Mouse (Mus musculus): ENCODE measurements around the gene Vasn.

Gene Vasn

DNA sequence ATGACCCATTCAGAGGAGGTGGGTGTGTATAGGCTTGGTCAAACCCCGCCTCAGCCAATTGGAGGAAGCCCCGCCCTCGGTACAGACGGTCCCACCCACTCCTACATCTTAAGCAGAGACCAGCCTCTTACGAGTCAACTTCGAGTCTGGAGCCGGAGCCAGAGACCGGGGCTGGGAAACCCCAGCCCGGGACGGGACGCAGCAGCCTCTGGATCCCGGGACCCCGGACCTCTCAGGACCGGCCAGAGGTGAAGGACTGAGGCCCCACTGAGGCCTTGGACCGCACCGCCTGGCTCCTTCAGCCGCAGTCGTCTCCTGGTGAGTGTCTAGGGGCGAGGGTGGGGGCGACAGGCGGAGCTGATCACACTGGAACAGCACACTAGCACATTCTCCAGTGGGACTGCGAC is at the start of gene Vasn, which contains the start of gene Dnaja3:
TSS of gene Vasn (plus strand) at position 111 of the 407 bp plus-strand sequence.
TSS of gene Dnaja3 (plus strand) at position 159 of the 407 bp plus-strand sequence.
- no peak for DNase-seq

DNA sequence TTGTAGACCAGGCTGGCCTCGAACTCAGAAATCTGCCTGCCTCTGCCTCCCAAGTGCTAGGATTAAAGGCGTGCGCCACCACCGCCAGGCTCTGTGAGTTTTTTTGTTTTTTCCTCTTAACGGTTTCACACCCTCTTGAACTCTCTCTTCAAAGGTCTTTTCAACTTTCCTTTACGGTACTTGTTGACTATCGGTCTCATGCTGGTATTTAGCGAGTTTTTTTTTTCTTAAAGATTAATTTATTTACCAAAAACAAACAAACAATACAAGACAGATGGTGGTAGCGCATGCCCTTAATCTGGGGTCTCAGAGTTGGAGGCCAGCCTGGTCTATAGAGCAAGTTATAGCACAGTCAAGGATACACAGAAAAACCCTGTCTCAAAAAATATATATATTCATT is 49.5 kb upstream of the Vasn start:
- DNase-seq: no peak

DNA sequence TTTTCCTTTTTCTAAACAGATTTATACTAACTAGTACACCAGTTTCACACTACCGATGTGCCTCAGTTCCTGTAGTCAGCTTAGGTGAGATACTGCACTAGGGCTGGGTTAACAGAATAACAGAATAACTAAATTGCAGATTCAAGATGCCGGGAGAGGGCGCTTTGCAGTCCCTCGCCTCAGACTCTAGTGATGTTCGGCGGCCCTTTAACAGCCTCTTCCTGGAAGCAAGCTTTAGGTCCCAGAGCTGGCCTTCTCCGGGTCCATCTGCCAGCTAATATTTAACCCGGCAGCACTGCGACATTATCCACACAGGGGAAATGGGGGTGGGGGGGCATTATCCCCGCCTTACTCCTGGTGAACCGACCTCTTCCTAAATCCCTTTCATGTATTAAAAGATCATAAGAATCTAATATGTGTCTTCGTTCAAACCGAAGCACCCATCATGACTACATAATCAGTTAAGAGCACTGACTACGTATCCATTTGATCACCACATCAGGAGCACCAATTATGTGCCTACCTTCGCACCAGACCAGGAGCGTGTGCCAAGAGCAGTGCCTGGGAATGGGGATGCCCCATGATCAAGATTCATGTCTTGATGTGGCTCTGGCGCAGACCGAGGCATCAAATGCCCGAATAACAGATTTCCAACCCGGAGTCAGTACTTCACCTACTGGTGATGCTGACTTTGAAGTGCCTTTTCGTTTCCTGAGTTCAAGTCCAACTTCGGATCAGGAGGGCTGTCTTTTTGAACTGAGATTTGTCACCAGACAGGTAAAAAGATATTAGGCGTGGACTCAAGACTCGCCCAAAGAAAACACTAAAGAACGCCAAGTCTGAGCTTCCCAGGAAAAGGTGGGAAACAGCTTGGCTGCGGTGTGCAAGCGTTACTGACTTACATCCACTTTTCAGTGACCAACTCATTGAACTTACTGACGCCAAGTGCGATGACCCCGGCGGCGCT is 46.5 kb upstream of the Vasn start:
- DNase-seq: peak; percentile 74

DNA sequence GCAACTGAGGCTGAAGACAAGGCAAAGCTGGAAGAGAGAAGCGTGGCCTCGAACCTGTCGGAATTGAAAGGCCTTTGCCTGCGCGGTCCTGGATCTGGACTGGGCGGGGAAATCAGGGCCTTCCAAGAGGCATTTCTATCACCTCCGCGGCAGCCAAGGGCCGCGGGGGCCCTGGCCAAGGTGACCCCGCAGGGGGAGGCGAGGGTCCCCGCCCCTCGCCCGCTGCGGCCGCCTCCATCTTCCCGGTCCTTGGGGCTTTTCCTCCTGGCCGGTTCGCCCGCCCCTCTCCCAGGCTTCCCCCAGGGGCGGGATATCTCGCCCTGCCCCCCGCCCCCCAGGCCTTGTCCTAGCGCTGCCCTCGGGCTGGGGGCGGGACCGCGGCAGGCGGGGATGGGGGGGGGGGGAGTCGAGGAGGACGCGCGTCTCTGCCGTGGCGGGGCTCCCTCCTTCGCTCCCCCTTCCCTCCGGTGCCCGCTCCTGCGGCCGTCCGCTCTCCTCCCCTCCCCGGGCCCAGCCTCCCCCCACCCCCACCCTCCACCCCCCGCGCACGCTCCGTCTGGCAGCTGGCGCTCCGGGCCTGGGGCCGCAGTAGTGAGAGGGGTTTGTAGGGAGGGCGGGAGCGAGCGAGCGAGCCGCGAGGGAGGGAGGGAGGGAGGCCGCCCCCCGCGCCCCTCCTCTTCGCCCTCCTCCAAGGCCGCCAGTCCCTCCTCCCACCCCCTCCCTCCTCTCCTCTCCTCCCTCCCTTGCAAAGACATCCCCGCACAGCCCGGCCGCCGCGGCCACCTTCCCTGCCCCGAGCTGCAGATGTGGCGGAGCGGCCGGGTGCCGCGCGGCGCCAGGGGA is 45.5 kb upstream of the Vasn start, which contains the start of gene Glis2:
TSS of gene Glis2 (plus strand) at position 743 of the 843 bp plus-strand sequence.
- DNase-seq: peak; percentile 69

DNA sequence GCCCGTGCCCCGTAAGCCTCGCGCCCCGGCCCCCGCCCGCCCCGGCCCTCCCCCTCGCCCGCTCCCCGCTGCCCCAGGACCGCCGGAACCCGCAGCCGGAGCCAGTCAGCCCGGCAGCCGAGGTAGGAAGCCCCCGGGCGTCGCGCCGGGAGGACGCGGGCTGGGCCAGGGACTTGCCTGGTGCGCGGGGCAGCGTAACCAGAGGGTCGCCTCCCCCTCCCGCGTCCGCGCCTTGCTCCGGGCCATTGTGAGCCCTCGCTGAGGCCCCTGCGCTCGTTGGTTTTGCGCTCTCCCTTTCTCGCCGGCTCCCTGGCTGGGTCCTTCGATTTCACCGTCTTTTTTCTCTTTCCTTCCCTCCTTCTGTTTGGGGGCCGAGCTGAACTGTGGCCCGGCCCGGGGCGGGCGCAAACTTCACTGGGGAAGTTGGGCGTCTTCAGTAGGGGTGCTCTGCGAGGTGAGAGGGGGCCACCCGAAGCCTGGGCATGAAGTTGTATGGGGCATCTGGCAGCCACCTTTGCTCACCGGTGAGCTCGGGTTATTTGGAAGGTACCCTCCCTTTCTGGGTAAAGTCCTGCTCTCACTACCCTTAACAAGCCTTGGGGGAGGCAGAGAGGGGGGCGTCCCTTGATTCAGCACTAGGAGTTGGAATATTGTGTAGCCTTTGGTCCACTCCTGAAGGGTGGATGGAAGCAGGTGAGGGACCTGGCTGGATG is 44.8 kb upstream of the Vasn start:
- peak; percentile 59 for DNase-seq

DNA sequence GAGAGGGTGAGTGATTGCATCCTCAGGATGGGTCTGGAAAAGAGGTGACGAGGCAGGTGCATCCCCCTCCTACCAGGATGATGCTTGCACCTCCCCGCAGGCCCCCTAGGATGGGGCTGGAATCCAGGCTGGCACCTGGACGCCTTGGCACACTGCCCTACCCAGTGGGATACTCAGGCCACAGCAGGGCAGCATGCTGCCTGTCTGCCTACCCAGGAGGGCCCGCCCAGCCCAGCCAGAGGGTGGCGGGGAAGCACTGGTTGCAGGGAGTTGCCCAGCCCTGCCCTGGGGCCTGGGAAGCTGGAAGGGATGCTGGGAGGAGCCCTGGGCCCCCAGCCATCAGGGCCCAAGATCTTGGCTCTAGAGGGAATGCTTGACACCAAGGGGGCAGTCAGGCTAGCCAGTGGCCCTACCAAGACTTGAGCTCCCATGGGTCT is 44.2 kb upstream of the Vasn start:
- DNase-seq: peak; percentile 74

DNA sequence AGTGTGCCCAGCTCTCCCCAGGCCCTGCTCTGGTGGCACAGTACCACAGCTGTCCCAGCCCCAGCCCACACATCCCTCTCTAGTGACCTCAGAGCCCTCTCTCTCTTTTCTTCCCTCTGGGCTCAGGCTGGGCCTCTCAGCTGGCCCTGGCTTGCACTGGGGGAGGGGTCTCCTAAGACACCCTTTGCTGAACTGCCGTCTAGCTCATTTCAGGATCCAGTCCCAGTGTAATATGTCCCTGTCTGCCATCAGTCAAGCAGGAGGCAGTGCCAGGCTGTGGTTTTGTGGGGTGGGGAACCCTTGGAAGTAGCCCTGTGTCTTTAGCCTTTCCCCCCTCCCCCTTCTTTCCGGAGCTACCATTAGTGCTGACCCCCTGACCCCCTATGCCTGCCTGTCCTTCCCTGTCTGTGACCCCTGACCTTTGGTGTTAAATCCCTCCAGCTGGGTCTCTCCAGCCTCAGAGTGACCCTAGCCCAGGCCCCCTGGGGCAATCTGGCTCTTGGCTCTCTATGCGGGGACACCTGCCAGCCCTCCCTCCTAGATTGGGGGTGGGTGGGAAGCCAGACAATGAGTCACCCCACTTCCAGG is 43.5 kb upstream of the Vasn start:
- peak; percentile 61 for DNase-seq

DNA sequence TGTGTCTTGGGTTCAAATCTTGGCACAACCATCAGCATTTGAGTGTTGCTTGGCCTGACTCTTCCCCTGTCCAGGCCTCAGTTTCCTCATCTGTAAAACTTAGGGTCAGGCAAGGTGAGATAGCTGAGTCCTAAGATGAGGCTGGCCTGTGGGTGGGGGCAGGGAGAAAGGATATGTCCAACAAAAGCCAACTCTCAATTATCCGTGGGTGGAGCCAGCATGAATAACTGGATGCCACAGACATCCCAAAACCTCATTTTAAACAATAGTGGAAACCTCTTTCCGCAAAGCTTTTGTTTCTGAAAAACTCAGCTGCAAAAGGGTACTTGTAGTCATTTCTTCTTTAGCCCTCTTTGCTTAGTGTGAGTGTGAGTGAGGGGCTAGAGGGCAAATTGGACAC is 42.9 kb upstream of the Vasn start:
- DNase-seq: no peak

DNA sequence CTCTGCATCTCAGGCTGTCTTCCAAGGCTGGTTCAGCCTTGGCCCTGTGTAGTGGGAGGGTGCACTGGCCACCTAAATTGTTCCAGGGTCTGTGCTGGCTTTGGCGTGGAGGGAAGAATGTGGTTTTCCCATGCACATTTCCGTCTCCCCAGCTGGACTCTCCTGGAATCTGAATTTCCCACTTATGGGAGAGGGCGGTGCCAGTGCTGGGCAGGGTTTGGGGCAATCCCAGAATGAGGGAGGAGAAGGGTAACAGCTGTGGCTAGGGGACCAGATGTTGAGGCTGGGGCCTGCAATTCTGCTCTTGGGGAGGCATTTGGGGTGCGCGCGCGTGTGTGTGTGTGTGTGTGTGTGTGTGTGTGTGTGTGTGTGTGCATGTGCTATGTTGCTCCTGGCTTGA is 42.4 kb upstream of the Vasn start:
- no peak for DNase-seq

DNA sequence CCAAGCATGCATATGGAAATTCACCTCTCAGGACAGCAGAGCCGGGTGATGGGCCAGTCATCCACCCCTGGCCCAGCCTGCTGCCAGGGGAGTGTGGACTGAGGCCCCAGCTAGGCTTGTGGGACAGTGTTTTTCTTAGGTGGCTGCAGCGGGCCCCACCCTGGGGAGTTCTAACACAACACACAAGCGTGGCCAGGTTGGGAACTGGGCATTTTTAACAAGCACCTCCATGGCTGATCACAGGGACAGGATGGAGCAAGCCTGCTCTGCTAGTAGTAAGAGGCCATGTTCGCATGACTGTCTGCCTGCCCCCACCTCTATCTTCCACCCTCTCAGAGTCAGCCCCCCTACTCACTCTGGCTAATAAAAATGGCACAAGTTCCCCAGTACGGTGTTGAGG is 41.7 kb upstream of the Vasn start:
- DNase-seq: no peak

DNA sequence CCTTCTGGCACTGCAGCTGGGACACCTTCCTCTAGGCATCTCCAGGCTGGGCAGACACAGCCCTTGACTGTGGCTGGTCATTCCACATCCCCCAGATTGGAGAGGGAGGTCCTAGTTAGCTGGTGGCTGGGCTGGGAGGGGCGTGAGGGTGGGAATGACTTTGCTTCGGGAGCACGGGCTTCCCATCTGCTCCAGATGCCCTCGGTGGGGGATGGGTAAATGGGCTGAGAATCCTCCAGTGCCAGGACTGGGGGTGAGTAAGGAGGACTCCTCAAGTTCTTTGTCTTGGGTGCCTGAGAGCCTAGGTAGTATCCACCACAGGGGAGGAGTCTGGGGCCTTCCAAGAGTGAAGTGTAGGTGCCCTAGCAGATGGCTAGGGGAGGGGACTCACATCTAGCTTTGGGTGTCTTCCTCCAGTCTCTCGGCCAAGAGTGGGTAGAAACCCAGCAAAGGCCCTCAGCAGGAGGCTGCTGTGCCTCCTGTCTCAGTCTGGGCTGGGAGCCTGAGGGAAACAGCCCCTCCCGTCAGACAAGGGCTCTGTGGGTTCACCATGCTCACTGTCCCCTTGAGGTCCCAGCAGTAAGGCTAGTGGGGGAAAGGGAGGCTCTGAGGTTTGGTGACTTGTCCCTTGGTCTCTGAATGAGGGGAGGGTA is 40.7 kb upstream of the Vasn start:
- no peak for DNase-seq

DNA sequence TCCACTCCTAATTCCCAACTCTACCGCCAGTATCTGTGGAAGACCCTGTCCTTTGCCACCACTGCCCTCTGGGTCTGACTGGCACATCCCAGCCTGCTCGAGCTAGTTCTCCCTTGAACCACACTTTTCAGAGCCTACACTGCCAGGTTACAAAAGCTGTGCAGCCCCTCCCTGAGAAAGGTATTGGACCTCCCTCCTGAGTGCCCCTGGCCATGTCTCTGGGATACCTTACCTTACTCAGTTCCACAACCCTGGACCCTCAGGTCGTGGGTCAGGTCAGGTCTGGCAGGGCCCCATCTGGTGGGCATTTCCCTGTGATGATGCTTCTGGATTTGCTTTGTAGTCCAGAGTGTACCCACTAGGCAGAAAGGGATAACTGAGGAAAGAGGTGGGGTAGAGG is 40.1 kb upstream of the Vasn start:
- no peak for DNase-seq

DNA sequence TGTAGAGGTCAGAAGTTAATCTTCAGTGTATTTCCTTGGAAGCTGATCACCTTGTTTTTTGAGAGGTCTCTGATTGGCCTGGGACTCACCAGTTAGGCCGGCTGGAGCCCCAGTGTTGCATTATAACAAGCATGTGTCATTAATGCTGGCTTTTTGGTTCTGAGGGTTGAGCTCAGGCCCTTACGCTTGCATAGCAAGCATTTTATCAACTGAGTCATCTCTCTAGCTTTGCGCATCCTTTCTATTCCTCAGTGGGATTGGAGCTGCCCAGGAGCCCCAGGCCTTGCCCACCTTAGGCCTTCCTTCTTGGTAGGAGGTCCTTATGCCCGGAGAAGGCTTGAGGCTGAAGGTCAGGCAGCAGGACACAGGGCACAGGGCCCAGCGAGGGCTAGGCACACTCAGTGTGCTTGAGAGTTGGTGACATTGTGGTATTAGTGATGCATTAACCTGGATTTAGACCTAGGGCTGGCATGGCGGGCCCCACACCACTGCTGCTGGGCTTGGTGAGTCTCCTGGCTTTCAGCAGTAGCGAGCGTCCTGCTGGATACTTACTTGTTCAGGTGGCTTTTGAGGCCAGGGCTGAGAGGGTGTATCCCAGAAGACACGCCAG is 38.9 kb upstream of the Vasn start:
- no peak for DNase-seq

DNA sequence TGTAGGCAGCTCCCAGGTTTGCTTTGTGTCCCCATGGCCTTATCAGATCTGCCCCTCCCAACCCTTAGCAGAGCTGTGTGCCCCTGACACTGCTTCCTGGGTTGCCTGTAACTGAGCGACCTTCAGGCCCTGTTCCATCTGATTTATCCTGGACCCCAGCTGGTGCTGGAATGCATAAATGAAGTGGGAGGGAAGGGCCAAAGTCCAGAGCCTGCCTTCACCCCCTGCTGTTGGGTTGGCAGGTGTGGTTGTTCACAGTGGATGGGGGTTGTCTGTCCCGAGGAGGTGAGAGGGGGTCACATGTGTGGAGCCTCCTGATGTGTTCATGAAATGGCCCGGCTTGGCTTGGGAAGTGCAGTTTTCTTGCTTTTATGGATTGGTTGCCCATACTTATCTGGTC is 37.6 kb upstream of the Vasn start:
- DNase-seq: no peak

DNA sequence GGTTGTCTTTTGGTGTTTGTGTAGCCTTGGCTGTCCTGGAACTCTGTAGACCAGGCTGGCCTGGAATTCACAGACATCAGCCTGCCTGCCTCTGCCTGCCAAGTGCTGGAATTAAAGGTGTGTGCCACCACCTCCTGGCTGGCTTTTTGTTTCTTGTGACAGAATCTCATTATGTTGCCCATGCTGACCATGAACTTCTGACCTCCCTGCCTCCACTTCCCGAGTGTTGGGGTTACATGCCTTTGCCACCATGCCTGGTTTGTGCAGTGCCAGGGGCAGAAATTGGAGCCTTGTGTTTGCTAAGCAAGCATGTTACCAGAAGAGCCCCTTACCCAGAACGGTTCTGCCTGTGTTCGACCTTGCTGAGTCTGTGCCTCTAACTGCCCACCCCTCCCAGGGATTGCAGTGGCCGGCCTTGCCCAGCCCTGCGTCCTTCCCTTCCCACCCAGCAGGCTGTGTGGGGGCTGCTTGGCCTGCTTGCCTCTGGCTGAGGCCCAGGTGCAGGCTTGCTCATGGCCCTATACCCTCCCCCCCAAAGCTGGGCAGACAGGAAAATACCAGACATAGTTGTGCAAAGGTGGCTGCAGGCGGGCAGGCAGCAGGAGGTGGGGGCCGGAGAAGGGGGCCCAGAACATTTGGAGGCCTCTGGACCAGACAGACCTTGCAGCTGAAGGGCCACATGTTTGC is 36.8 kb upstream of the Vasn start:
- no peak for DNase-seq

DNA sequence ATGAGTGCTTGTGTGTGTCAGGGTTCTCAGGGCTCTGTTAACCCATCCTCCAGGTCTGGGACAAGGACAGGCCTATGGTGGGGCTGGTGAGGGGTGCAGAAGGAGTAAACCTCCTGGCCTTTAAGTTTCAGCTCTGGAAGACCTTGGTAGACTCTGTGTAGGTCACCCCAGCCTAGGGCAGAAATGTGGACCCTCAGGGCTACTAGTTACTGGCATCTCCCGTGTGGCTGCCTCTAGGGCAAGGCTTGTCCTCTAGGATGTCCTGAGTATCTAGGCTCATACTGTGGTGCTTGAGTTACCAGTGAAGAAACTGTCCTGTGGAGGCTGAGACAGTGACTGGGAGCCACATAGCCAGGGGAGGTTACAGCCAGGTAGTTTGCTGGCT is 36.3 kb upstream of the Vasn start:
- DNase-seq: no peak

DNA sequence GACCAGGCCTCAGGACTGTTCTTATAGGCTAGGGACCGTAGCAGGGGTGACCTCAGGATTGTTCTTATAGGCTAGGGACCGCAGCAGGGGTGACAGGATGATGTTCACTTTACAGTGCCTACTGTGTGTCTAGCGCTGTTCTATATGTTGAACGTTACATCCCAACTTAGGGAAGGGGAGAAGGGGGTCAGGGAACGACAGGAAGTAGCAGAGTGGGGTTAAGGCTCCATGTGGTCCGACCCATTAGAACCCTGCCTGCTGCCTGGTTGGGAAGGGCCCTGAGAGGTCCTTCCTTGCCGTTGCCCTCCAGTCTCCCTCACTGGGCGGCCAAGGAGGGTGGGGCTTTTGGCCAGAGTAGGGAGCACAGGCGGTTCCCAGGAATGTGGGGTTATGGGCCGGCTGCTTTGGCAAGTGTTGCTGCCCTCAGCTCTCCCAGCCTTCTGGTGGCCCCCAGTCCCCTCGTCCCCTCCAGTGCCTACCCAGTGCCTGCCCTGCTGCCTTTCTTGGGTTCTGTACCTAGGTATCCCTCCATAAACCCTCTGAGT is 35.4 kb upstream of the Vasn start:
- DNase-seq: no peak

DNA sequence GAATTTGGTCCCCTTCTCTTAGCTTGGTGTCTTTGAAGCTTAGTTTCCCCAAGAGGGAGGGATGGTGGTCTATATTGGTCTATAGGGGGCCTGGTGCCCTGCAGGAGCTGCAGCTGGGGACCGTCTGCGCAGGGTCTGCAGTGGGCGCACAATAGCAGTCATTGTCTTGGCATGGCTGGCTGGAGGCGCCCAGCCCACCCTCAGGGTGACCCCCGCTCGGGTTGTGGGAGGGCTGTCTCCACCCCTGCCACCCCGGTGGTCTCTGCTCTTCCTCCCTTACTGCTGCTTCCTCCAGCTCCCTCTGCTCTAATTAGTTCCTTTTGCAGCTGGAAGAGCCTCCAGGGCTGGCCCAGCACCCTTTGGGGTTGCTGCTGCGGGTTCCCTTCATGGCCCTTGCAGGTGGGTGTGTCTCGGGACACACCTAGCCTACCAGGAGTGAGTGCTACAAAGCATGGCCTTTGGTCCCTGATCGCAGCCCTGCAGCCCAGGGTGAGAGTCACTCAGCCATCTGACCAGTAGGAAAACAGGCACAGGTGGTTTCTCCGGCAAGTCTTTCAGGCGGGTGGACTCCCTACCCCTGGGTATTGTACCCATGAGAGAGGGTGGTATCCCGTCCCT is 34.1 kb upstream of the Vasn start:
- DNase-seq: no peak

DNA sequence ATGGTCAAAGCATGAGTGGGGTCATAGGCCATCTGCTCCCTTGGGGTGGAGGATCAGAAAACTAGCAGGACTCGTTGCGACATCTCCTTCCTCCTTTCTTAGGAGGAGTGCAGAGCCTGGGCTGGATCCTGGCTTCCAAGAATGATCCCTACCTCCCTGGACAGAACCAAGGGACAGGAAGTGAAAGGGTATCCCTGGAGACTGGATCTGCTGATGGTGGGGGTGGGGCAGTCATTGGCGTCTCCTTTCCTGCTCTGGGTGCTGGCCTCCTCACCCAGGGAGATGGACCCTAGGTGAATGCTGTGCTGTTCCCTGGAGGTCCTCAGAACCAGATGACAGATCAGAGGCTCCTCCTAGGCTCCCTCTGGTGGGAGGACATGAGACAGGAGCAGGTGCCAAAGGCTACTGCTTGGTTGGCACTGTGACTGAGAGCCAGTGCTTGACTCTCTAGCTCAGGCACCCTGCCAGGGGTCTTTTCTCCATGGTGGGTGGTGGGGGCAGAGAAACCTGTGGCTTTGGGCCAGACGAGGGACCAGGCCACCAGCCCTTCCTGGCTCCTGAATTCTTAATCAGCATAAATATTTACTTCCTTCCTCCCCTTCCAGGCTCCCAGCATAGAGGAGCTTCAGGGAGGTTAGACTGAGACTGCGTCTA is 33.2 kb upstream of the Vasn start:
- DNase-seq: peak; percentile 64

Data from cerebellum, adult 9-11 months (tissue).